Mouse (Mus musculus): ENCODE measurements at regions not wholly inside any gene's neighbourhood (a gene's known extent, or its start where the extent isn't known, plus 50 kb on each side); places are given as distances from the start of the nearest gene placed in this dataset.
"Not testable (repeated sequence)": the region's sequence is repeated elsewhere in the genome, so short reads cannot be mapped to it uniquely, and the experiment has no call there.

- Histone ChIP-seq H3K36me3 (ENCODE audit: control insufficient read depth, insufficient read depth, low read length) (no peaks in the 10 kb centered on the region), H3K4me3 (ENCODE audit: insufficient read depth, low read depth, low read length) (no peak overlapping the region), H3K4me1 (ENCODE audit: control insufficient read depth, insufficient read depth, low read length) (no peaks in the 10 kb centered on the region), H3K27me3 (ENCODE audit: control insufficient read depth, insufficient read depth, low read length) (no peaks in the 10 kb centered on the region), H3K9ac (ENCODE audit: low read depth, low read length) (no peak overlapping the region), H3K79me2 (ENCODE audit: control insufficient read depth, insufficient read depth, low read length) (no peaks in the 10 kb centered on the region), H3K27ac (replicated peaks; ENCODE audit: insufficient read depth, low read depth, low read length) (no peak overlapping the region)
- no peak for DNase-seq (ENCODE audit: extremely low read depth, low read depth, low spot score)
- TF ChIP-seq CTCF (IDR thresholded peaks at IDR 0.05; ENCODE audit: low read depth, low read length) (no peak), POLR2A (IDR thresholded peaks at IDR 0.05; ENCODE audit: extremely low read depth, insufficient read depth, low read length) (no peak)
These were observed 203.5 kb upstream of the Diaph2 start for GRCm38 (mm10) chrX:129546016-129546415.

DNA sequence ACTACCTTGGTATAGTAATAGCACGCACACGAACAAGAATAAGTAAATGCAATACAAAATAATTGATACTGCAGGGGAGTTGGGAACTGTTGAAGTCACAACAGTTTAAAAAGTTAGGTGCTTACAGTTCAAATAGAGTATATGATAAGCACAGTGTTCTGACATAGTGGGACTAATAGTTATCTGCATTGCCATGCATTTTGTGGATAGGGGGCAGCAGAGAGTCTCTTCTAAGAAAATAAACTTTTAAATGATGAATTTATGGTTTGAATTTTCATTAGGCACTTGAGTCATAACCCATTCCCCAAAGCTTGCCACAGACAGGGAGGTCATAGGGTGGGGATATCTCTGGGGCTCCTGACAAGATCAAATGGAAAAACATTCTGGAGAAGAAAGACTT is 201.9 kb upstream of the Diaph2 start:
- DNase-seq (ENCODE audit: extremely low read depth, low read depth, low spot score), result no peak
- Histone ChIP-seq H3K27me3 (ENCODE audit: control insufficient read depth, insufficient read depth, low read length) (no peaks in the 10 kb centered on the region), H3K4me3 (ENCODE audit: insufficient read depth, low read depth, low read length) (no peak overlapping the region), H3K27ac (replicated peaks; ENCODE audit: insufficient read depth, low read depth, low read length) (no peak overlapping the region), H3K9ac (ENCODE audit: low read depth, low read length) (no peak overlapping the region), H3K79me2 (ENCODE audit: control insufficient read depth, insufficient read depth, low read length) (no peaks in the 10 kb centered on the region), H3K4me1 (ENCODE audit: control insufficient read depth, insufficient read depth, low read length) (no peaks in the 10 kb centered on the region), H3K36me3 (ENCODE audit: control insufficient read depth, insufficient read depth, low read length) (no peaks in the 10 kb centered on the region)
- 96% methylated on average over 2 of the region's 2 CpGs for WGBS
- no peak for TF ChIP-seq CTCF (IDR thresholded peaks at IDR 0.05; ENCODE audit: low read depth, low read length)
- TF ChIP-seq POLR2A (IDR thresholded peaks at IDR 0.05; ENCODE audit: extremely low read depth, insufficient read depth, low read length), result no peak

DNA sequence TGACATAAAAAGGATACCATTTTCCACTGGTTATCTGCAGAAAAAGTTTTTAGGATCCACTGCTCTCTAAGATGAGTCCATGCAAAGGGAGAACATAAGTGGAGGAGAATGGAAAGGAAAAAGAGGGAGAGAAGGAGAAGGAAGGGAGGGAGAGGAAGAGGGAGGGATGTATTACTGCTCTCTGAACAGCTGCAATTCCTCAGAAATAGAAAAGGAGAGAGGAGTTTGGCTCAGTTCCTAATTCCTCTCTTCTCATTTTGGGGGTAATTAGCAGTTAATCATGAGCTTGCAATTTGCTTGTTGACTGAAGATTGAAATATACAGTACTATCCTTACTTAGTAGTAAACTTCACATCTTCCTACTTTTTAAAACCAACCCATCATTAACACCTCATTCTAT is 193.5 kb upstream of the Diaph2 start:
- DNase-seq (ENCODE audit: extremely low read depth, low read depth, low spot score), result no peak
- Histone ChIP-seq H3K27me3 (ENCODE audit: control insufficient read depth, insufficient read depth, low read length) (no peaks in the 10 kb centered on the region), H3K79me2 (ENCODE audit: control insufficient read depth, insufficient read depth, low read length) (no peaks in the 10 kb centered on the region), H3K4me1 (ENCODE audit: control insufficient read depth, insufficient read depth, low read length) (no peaks in the 10 kb centered on the region), H3K4me3 (ENCODE audit: insufficient read depth, low read depth, low read length) (no peak overlapping the region), H3K36me3 (ENCODE audit: control insufficient read depth, insufficient read depth, low read length) (no peaks in the 10 kb centered on the region), H3K27ac (replicated peaks; ENCODE audit: insufficient read depth, low read depth, low read length) (no peak overlapping the region), H3K9ac (ENCODE audit: low read depth, low read length) (no peak overlapping the region)
- no peak for TF ChIP-seq CTCF (IDR thresholded peaks at IDR 0.05; ENCODE audit: low read depth, low read length)

- Histone ChIP-seq H3K4me1 (ENCODE audit: control insufficient read depth, insufficient read depth, low read length) (no peaks in the 10 kb centered on the region), H3K27me3 (ENCODE audit: control insufficient read depth, insufficient read depth, low read length) (no peaks in the 10 kb centered on the region), H3K9ac (ENCODE audit: low read depth, low read length) (no peak overlapping the region), H3K79me2 (ENCODE audit: control insufficient read depth, insufficient read depth, low read length) (no peaks in the 10 kb centered on the region), H3K4me3 (ENCODE audit: insufficient read depth, low read depth, low read length) (no peak overlapping the region), H3K36me3 (ENCODE audit: control insufficient read depth, insufficient read depth, low read length) (no peaks in the 10 kb centered on the region), H3K27ac (replicated peaks; ENCODE audit: insufficient read depth, low read depth, low read length) (no peak overlapping the region)
- WGBS, result 20% methylated on average over 4 of the region's 4 CpGs
- TF ChIP-seq POLR2A (IDR thresholded peaks at IDR 0.05; ENCODE audit: extremely low read depth, insufficient read depth, low read length) (no peak), CTCF (IDR thresholded peaks at IDR 0.05; ENCODE audit: low read depth, low read length) (no peak)
- peak; percentile 42 for DNase-seq (ENCODE audit: extremely low read depth, low read depth, low spot score)
These were observed 150.1 kb upstream of the Diaph2 start for GRCm38 (mm10) chrX:129599491-129599890.

DNA sequence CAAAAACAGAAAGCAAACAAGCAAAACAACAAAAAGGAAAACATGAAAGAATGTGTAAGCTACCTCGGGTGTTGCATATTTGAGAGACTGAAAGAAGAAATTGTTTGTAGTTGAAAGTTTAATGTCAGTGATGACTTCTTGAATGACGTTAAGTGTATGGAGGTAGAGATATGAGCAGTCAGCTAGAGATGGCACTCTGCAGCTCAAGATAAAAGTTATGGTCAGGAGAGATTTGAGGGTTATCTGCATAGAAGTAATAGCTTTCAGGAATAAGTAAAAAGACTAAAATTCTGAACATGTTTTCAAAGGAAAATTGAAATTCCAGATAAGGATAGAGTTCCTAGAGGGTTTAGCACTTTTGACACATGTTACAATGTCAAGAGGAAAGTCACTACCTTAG is 141.7 kb upstream of the Diaph2 start:
- H3K4me1 ChIP-seq (ENCODE audit: control insufficient read depth, insufficient read depth, low read length), result no peaks in the 10 kb centered on the region
- H3K79me2 ChIP-seq (ENCODE audit: control insufficient read depth, insufficient read depth, low read length), result no peaks in the 10 kb centered on the region
- WGBS, result 67% methylated on average over 2 of the region's 2 CpGs
- H3K27me3 ChIP-seq (ENCODE audit: control insufficient read depth, insufficient read depth, low read length), result no peaks in the 10 kb centered on the region
- no peak overlapping the region for H3K9ac ChIP-seq (ENCODE audit: low read depth, low read length)
- no peak for DNase-seq (ENCODE audit: extremely low read depth, low read depth, low spot score)
- H3K36me3 ChIP-seq (ENCODE audit: control insufficient read depth, insufficient read depth, low read length), result no peaks in the 10 kb centered on the region
- H3K27ac ChIP-seq (replicated peaks; ENCODE audit: insufficient read depth, low read depth, low read length), result no peak overlapping the region
- H3K4me3 ChIP-seq (ENCODE audit: insufficient read depth, low read depth, low read length), result no peak overlapping the region
- no peak for TF ChIP-seq POLR2A (IDR thresholded peaks at IDR 0.05; ENCODE audit: extremely low read depth, insufficient read depth, low read length)
- TF ChIP-seq CTCF (IDR thresholded peaks at IDR 0.05; ENCODE audit: low read depth, low read length), result no peak

DNA sequence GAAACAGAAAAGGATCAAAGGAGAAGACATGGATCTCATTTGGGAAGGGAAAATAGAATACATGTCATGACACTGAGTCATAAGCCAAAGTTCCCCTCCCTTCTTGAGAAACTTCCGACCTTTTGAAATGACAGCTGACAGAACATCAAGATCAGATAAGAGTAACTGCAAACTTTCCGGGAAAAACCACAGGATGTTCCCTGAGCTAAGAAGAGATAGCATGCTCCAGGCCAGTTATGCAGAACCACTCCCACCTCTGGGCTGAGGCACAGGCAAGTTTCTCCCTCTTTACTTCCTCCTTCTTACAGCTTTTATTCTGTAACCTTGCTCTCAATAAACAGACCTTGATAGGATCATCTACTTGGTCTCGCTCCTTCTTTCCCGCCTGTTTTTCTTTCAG is 138.0 kb upstream of the Diaph2 start:
- not testable (repeated sequence) for H3K27me3 ChIP-seq (ENCODE audit: control insufficient read depth, insufficient read depth, low read length); DNase-seq (ENCODE audit: extremely low read depth, low read depth, low spot score); H3K36me3 ChIP-seq (ENCODE audit: control insufficient read depth, insufficient read depth, low read length); H3K27ac ChIP-seq (replicated peaks; ENCODE audit: insufficient read depth, low read depth, low read length); H3K9ac ChIP-seq (ENCODE audit: low read depth, low read length); H3K4me3 ChIP-seq (ENCODE audit: insufficient read depth, low read depth, low read length); H3K4me1 ChIP-seq (ENCODE audit: control insufficient read depth, insufficient read depth, low read length); H3K79me2 ChIP-seq (ENCODE audit: control insufficient read depth, insufficient read depth, low read length)
- 73% methylated on average over 4 of the region's 4 CpGs for WGBS
